Mouse (Mus musculus): ENCODE data around the gene Trpm3.

Gene Trpm3

GRCm38 (mm10) chr19:22138590-22139421 lies at the start of gene Trpm3:
TSS of gene Trpm3 (plus strand) at chr19:22139046.
- DNase-seq (ENCODE audit: low read depth, low spot score): peak; percentile 90

- peak; percentile 29 for DNase-seq (ENCODE audit: low read depth, low spot score)
Observed at GRCm38 (mm10) chr19:22100582-22100981, 38.3 kb upstream of the Trpm3 start.

DNA sequence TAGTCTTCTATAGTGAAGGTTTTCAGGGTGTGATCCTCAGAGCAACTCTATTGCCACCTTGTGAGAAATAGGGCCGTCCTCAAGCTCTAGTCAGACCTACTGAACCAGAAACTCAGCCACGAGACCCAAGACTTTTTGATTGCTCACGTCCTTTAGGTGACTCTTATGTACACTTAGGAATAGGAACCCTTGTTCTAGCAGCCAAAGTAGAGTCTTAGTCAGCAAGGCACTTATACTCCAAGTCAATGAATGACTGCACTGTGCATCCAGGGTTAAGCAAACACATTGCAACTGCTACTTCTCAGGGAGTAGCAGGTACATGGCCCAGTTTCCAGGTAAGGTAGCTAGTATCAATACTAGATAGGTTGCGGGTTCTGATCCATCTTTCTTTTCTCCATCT lies 35.0 kb upstream of the Trpm3 start:
- no peak for DNase-seq (ENCODE audit: low read depth, low spot score)

DNA sequence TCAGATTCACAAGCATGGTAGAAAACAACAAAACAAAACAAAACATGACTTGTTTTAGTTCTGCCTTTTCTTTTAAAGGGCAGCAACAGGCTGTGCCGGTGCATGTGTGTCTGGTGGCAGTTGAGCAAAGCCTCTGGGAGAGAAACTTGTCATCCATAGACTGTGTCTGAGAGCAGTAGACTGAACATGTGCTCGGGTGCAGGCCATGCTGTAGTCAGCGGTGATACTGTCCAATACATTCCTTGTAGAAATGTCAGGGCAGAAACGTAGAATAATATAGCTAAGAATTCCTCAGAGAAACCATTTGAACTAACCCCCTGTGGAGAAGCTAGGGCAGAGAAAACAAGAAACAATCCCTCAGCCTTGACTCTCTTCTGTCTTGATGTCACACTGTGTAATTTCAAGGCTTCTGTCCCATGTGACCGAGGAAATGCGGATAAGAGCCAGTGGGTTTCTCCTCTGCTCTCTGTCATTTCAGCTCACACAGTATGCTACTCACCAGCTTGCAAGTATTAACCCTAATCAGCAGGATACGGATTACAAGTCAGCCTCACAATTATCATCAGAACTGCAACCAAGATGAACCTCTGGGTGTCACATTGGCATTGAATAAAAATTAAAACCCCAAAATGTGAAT lies 33.9 kb upstream of the Trpm3 start:
- DNase-seq (ENCODE audit: low read depth, low spot score): no peak

DNA sequence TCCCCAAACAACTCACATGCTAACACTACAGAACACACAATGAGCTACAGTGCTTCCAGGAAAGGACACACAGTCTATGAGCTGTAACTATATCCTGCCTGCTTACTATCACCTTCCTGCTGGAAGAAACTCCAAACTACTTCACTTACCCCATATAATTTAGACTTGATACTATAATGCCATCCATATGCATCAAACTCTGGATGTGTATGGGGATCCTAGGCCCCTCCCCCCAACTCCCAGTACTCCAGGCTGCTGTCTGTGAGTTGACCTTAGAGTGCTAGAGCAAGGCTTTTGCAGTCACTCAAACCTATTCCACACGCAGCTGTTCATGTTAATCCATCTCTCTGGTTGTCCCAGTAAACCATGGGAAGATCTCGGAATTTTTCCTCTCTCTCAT lies 33.2 kb upstream of the Trpm3 start:
- no peak for DNase-seq (ENCODE audit: low read depth, low spot score)

DNA sequence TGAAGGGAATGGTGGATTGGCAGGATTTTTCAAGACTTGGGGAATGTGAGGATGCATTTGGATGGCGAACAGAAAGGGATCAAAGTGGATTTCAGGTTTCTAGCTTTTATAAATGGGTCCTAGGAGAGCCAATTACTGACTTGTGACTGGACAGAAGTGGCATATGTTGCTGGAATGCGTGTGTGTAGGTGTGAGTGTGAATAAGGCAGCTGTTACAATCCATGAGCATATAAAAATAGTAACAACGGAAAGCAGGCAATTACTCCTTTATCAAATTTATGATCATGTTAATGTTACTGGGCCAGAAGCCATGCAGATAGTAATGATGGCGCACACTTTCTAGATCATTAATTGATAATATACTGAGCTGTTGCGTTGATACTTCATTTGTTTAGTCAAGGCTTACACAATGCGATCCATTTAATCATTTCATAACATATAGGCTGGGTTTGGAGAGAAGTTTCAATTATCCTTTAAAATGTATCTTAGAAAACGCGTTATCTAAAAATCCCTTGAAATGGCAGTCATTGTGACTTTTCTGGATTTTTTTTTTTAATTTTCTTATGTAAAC lies 29.9 kb upstream of the Trpm3 start:
- DNase-seq (ENCODE audit: low read depth, low spot score): no peak

- DNase-seq (ENCODE audit: low read depth, low spot score): no peak
Observed at GRCm38 (mm10) chr19:22120976-22121375, 17.9 kb upstream of the Trpm3 start.

GRCm38 (mm10) chr19:22121631-22122030 lies 17.2 kb upstream of the Trpm3 start:
- DNase-seq (ENCODE audit: low read depth, low spot score): no peak

- DNase-seq (ENCODE audit: low read depth, low spot score): no peak
Observed at GRCm38 (mm10) chr19:22132626-22133025, 6.2 kb upstream of the Trpm3 start.

GRCm38 (mm10) chr19:22178549-22178948 lies 39.7 kb downstream of the Trpm3 start:
- no peak for DNase-seq (ENCODE audit: low read depth, low spot score)

DNA sequence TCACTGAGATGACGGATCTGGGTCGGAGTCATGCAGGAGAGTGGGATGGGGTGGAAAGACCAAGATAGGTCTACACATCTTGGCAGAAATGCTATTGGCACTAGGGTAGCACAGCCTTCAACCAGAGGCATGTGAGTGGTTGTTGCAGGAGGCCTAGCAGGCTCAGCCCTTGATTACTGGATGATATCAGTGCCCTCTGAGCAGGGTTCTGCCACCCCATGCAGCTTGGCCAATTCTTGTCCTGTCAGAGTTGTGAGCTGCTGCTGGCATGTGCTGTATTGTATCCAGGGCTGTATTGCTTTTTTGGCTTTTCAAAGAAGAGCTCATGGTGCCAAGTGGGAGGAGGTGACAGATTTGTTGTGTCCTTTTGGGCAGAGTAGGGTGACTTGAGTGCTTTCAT lies 40.2 kb downstream of the Trpm3 start:
- DNase-seq (ENCODE audit: low read depth, low spot score): no peak

DNA sequence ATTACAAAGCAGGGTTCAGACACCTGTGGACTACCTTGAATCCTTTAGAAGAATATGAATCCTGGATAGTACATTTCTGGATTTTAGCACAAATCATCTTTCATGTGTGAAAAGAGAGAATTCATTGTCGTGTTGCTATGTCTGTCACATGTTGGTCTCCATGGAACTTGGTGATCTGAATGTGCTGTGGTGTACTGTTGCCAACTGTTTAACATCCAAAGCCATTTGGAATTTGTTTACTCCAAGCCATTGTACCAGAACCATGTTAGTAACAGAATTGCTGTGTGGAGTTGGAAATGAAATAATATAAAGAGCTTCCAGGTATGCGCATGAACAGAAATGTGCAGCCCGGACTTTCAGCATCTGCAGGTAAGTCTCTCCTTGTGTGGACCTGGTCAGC lies 41.3 kb downstream of the Trpm3 start:
- DNase-seq (ENCODE audit: low read depth, low spot score): no peak

- no peak for DNase-seq (ENCODE audit: low read depth, low spot score)
Observed at GRCm38 (mm10) chr19:22189716-22190115, 50.9 kb downstream of the Trpm3 start.

DNA sequence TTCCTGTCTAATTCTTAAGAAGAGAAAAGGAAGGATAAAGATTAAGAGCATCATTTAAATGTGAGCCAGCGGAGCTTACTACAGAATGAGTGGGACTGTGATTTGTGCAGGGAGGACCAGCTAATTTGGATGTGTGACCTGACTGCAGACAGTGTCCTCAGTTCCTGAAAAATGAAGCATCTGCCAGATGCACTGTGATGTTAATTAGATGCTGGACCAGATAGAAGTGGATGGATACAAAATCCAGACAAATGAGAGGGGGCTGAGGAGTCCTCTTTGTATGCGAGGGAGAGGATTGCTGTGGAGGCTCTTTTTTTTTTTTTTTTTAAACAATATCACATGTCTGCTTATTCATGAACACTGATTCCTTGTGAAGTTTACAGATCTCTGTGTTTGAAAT lies 83.7 kb downstream of the Trpm3 start:
- DNase-seq (ENCODE audit: low read depth, low spot score): no peak

DNA sequence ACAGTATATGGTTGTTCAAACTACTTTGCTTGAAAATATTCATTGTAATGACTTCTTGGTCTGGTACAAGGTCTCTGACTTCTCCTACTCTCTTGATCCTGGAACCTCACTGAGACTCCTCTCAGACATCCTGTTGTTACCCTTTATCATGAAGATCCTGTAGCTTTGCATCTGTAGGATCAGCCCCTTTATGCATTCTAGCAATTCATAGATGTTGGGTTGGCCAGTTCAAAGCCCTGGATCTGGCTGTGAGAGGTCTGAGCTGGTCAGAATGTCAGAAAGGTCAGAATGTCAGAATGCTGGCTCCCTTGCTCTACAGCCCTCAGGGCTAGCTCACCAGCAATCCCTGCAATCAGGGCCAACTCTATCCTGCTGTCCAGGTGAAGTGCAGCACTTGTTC lies 95.3 kb downstream of the Trpm3 start:
- peak; percentile 85 for DNase-seq (ENCODE audit: low read depth, low spot score)

DNA sequence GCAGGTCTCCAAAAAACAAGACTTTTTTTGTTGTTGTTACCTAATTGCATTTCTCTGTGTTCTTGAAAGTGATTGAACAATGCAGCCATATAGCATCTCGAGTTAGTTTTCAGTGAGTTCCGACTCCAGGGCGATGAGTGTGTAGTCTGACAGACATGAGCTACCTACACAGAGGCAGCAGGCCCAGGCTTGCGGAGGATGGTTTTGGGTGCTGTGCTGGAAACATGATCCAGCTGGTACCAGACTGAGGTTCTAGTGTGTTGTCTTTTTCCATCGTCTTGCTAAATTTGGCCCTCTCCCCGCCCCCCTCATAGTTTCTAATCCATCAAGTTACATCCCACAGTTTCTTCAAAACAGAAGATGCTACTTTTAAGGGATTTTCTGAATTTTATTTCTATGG lies 110.2 kb downstream of the Trpm3 start:
- DNase-seq (ENCODE audit: low read depth, low spot score): peak; percentile 16

DNA sequence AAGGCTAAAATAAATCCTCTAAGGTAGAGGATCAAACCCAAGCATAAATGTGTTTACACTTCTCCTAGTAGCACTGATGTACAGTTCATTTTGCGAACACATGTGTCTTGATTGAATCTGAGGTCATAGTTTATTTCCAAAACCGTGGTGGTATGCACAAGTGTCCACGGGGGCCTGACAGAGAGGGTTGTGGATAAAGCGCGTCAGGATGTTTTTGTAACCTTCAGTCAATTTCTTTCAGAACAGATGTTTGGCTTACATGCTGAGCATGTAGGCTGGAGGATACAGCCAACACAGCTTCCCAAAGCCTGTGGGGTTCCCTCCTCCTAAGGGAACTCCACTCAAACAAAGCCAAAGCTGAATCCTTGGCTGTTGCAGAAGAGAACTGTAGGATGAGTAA lies 134.1 kb downstream of the Trpm3 start:
- no peak for DNase-seq (ENCODE audit: low read depth, low spot score)

- DNase-seq (ENCODE audit: low read depth, low spot score): no peak
Observed at GRCm38 (mm10) chr19:22284651-22285050, 145.8 kb downstream of the Trpm3 start.

DNA sequence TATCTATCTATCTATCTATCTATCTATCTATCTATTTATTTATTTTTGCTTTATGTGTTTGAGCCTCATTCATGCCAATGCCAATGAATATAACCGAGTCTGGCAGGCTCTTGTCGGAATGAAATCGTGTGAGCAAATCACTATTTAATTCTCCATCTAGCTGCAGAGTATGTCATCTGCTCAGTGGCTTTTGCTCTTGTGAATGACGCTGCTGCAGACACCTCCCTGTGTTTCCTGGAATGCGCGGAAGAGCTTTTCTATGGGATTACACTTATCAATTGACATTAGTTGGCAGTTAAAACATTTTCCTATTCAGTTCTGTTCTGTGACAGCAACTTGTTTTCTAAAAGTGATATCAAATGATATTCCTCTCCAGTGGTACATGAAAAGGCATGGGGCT lies 153.8 kb downstream of the Trpm3 start:
- no peak for DNase-seq (ENCODE audit: low read depth, low spot score)

DNA sequence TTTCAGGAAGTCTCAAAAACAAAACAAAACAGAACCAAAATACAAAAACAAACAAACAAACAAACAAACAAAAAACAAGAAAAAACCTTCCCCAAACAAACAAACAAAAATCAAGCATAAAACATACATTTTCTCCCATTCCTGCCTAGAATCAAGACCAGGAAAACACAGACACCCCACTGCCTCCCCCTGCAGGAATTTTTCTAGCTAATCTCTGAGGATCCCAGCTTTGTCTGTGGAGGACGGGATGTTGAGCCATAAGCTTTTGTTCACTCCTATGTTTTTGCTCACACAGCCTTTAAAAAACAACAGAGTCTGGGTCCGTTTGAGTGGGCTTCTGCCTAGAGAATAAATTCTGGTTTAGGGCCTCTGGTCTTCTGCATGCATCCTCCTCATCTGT lies 162.1 kb downstream of the Trpm3 start:
- no peak for DNase-seq (ENCODE audit: low read depth, low spot score)

DNA sequence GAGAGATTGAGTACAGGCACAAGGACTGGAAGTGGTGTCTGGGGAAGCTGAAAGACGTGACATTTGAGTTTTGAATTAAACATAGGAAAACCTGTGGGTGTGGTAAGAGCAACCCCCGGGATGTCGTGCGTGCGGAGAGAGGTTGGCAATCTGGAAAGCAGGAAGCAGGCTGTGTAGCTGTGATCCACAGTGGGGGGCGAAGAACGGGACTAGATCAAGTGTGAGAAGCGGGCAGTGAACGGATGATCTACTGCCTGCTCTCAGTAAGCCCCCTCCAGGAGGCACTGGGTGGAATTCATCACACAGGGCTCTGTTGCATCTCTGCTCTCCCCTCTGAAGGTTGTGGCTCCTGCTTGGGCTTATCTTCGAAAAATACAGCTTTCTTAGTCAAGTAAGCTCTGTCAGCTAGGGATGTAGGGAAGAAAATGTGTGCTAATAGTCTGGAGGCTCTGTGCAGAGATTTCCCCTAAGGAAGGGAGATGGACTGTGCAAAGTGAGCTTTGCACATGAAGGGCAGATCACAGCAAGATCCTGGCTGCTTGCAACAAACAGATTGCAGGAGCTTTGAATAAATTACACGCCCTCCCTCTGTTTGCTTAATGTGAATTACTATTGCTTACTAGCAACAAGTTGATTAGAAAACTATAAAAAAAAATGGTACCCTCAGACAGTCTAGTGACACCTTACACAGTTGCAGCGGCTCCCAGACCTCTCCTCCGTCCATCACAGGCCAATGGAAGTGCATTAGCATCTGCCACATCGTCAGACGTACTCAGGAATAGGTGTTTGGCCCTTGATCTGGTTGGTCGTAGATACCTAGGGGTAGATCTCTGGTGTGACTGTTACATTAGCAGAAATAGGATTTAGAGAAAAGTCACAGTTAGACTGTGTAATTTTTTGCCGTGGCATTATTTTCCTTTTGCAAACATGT lies 164.4 kb downstream of the Trpm3 start:
- peak; percentile 13 for DNase-seq (ENCODE audit: low read depth, low spot score)
